Mouse (Mus musculus): ENCODE results near the gene Retreg1.
"Not testable (repeated sequence)": the region's sequence is repeated elsewhere in the genome, so short reads cannot be mapped to it uniquely, and the experiment has no call there.

- not testable (repeated sequence) for TF ChIP-seq POLR2A (IDR thresholded peaks at IDR 0.05; ENCODE audit: low read depth, low read length); CTCF (IDR thresholded peaks at IDR 0.05; ENCODE audit: borderline replicate concordance, insufficient read depth, low read length)
Observed at GRCm38 (mm10) chr15:25999545-25999944, 156.6 kb downstream of the Retreg1 start.
